Mouse (Mus musculus) liver, embryonic 14.5 days (tissue): Measurements from ENCODE around the gene Esrrb. TPM values are rescaled to one million over a fixed set of nuclear protein-coding genes. Genes with fewer than 3 reads are reported as not detected.

Experiments used
- ATAC-seq: fragments of 200-750 bp; cut with Nextera tagmentation; 2 replicates; pipeline ENCODE4 v1.8.0; 2017; ENCODE audit warnings: moderate number of reproducible peaks, mild to moderate bottlenecking, moderate library complexity; ENCODE audit not compliant: insufficient read depth
- DNase-seq, 3 experiments: peaks; one replicate each; pipeline ENCODE4 v3.0.0-alpha.2; 2012 to 2013; ENCODE audit warnings: low read depth in 3 of 3, low spot score in 3 of 3
- H3K27ac ChIP-seq: fragments of 300-500 bp; sonication (generic); 2 replicates; pipeline ENCODE4 v1.5.1; 2014; ENCODE audit warnings: moderate library complexity, mild to moderate bottlenecking, control low read depth, inconsistent platforms
- H3K27me3 ChIP-seq: fragments of 300-500 bp; sonication (generic); 2 replicates; pipeline ENCODE4 v1.6.1; 2014; ENCODE audit warnings: mild to moderate bottlenecking, low read length, moderate library complexity; ENCODE audit not compliant: control insufficient read depth, insufficient read depth
- H3K36me3 ChIP-seq: fragments of 300-500 bp; sonication (generic); replicated peaks from 2 replicates; pipeline ENCODE4 v1.6.1; 2014; ENCODE audit warnings: low read depth; ENCODE audit not compliant: control insufficient read depth, insufficient read depth
- H3K4me1 ChIP-seq, 2 experiments: fragments of 200-500 bp in 1 of 2; fragments of 300-500 bp in 1 of 2; sonication (generic) in 1 of 2; replicated peaks; 2 replicates each; pipeline ENCODE4 v1.6.1; 2012 to 2014; ENCODE audit warnings: antibody characterized with exemption in 1 of 2, inconsistent platforms in 1 of 2, low read length in 1 of 2; ENCODE audit not compliant: control insufficient read depth in 2 of 2, insufficient read depth in 2 of 2
- H3K4me2 ChIP-seq: fragments of 300-500 bp; sonication (generic); 2 replicates; pipeline ENCODE4 v1.6.1; 2014; ENCODE audit warnings: low read depth, mild to moderate bottlenecking, control low read depth, moderate library complexity
- H3K4me3 ChIP-seq, 2 experiments: fragments of 200-500 bp in 1 of 2; fragments of 300-500 bp in 1 of 2; sonication (generic) in 1 of 2; 2 replicates each; pipeline ENCODE4 v1.5.1; 2012 to 2014; ENCODE audit warnings: low read depth in 2 of 2, low read length in 2 of 2, mild to moderate bottlenecking in 2 of 2, control low read depth in 1 of 2, inconsistent platforms in 1 of 2, moderate library complexity in 1 of 2; ENCODE audit not compliant: insufficient read depth in 1 of 2
- H3K9ac ChIP-seq: fragments of 300-500 bp; sonication (generic); replicated peaks from 2 replicates; pipeline ENCODE4 v1.6.1; 2014; ENCODE audit warnings: mild to moderate bottlenecking, control low read depth, moderate library complexity
- H3K9me3 ChIP-seq: fragments of 300-500 bp; sonication (generic); 2 replicates; pipeline ENCODE4 v1.6.1; 2016; ENCODE audit warnings: low read length, mixed read lengths; ENCODE audit not compliant: control insufficient read depth
- CTCF ChIP-seq: IDR thresholded peaks from 2 replicates; pipeline ENCODE4 v1.5.1; 2016; ENCODE audit warnings: antibody characterized with exemption, low read depth, control low read depth
- EP300 ChIP-seq: IDR thresholded peaks from 2 replicates; pipeline ENCODE4 v1.6.1; 2016; ENCODE audit warnings: antibody characterized with exemption, low read depth
- WGBS: fragments of 180-500 bp; shearing (Covaris S2); extraction: QIAGEN DNeasy Blood & Tissue Kit; methylation state at CpG from one replicate; pipeline ENCODE4 v1.1.7; 2014; ENCODE audit not compliant: insufficient replicate concordance; 5-methylcytosine and 5-hydroxymethylcytosine counted together
- polyA plus RNA-seq, 2 experiments: library from polyadenylated mRNA; depleted of rRNA in 1 of 2; stranded (reverse) in 1 of 2; unstranded in 1 of 2; fragments of >200 nt; fragmentation: Nextera tagmentation in 1 of 2; extraction: Ambion mirVana in 1 of 2; gene quantifications; 2 replicates each; pipeline versions ENCODE4 v1.2.1 to v1.2.3; 2012 to 2014

The Esrrb gene
- polyA plus RNA-seq, 2 experiments: 0.03 to 0.09 TPM

DNA sequence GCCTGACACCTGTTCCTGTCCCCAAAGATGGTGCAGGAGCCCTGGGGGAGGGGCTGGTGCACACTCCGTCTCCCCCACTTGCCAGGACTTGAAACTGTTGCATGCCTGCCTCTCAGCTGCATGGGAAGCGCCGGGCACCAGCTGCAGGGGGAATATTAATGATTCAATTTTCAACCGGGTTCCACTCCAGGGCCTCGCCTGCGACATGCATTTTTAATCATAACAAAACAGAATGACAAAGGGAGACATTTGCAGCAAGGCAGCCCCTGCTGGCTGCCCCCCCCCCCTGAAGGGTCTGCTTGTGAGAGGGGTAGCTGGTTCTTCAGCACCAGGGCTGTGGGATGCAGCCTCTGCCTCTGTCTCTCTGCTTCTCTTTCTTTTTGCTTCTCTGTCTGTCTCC, 22.9 kb downstream of the Esrrb start:
- ATAC-seq (no peak), DNase-seq (no peak)
- no peaks in the 10 kb centered on the region for H3K9me3 ChIP-seq
- H3K27me3 ChIP-seq: no peaks in the 10 kb centered on the region
- no peak overlapping the region for H3K4me3 ChIP-seq
- 48% methylated on average over 6 of the region's 6 CpGs for WGBS
- H3K4me2 ChIP-seq: no peak overlapping the region
- H3K36me3 ChIP-seq: no peaks in the 10 kb centered on the region
- H3K9ac ChIP-seq: no peak overlapping the region
- H3K27ac ChIP-seq: no peak overlapping the region
- TF ChIP-seq EP300: no peak
- no peak for TF ChIP-seq CTCF
- no peaks in the 10 kb centered on the region for H3K4me1 ChIP-seq

GRCm38 (mm10) chr12:86387671-86388270, 26.9 kb downstream of the Esrrb start:
- WGBS: 62% methylated on average over 10 of the region's 10 CpGs
- Histone ChIP-seq H3K9ac (no peak overlapping the region), H3K27me3 (no peaks in the 10 kb centered on the region), H3K4me3 (no peak overlapping the region), H3K4me2 (no peak overlapping the region), H3K9me3 (no peaks in the 10 kb centered on the region), H3K36me3 (no peaks in the 10 kb centered on the region), H3K27ac (no peak overlapping the region), H3K4me1 (no peaks in the 10 kb centered on the region)
- no peak for DNase-seq
- TF ChIP-seq CTCF: no peak
- no peak for TF ChIP-seq EP300
- no peak for ATAC-seq

- no peak overlapping the region for H3K9ac ChIP-seq
- no peak for DNase-seq
- H3K27ac ChIP-seq: no peak overlapping the region
- H3K4me1 ChIP-seq: no peaks in the 10 kb centered on the region
- no peaks in the 10 kb centered on the region for H3K9me3 ChIP-seq
- H3K27me3 ChIP-seq: no peaks in the 10 kb centered on the region
- no peak overlapping the region for H3K4me2 ChIP-seq
- no peaks in the 10 kb centered on the region for H3K36me3 ChIP-seq
- 52% methylated on average over 12 of the region's 12 CpGs for WGBS
- TF ChIP-seq EP300 (no peak), CTCF (no peak)
- no peak for ATAC-seq
- H3K4me3 ChIP-seq: no peak overlapping the region
Observed at GRCm38 (mm10) chr12:86394773-86395172, 33.9 kb downstream of the Esrrb start.

DNA sequence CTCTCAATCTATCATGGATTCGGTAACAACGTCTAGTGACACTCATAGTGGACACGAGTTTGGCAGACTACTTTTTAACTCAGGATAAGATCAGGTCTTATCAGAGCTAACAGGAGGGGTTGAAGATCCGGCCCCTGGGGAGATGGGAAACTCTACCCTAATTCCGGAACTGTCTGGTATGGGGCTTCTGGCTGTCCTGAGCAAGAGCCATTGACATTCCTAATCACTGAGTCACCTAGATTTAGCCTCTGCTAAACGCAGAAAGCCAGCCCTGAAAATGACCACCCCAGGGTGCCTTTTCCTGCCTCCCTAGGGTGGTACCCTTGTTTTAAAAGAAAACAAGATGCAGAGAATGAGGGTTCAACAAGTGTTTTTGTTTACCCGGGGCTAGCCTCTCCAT, 34.4 kb downstream of the Esrrb start:
- WGBS: 25% methylated on average over 7 of the region's 7 CpGs
- Histone ChIP-seq H3K27me3 (no peaks in the 10 kb centered on the region), H3K9ac (no peak overlapping the region), H3K4me2 (no peak overlapping the region), H3K4me1 (no peaks in the 10 kb centered on the region), H3K9me3 (no peaks in the 10 kb centered on the region), H3K4me3 (no peak overlapping the region), H3K27ac (no peak overlapping the region), H3K36me3 (no peaks in the 10 kb centered on the region)
- no peak for ATAC-seq
- no peak for DNase-seq
- no peak for TF ChIP-seq CTCF
- no peak for TF ChIP-seq EP300

DNA sequence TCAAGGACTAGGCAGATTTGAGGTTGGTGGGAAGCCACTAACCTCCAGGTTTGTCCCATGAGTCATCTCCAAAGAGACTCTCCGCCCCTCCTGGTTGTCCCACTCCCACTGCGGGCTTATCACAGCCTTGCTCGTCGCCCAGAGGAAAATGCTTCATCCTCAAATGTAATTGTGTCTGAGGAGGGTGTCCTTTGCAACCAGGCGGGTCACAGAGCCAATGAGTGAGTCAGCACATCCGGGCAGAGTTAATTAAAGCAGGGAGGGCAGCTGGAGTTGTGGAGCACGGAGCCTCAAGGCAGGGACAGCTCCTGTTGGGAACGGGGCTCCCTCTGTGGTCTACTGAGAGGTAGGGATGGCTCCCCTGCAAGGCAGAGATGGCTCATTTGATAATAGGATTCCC, 37.8 kb downstream of the Esrrb start:
- Histone ChIP-seq H3K4me3 (no peak overlapping the region), H3K9me3 (no peaks in the 10 kb centered on the region), H3K27me3 (peaks cover 4% of the 10 kb centered on the region; the same call in 1 of the 2 replicates), H3K27ac (no peak overlapping the region), H3K36me3 (no peaks in the 10 kb centered on the region), H3K9ac (no peak overlapping the region), H3K4me2 (no peak overlapping the region), H3K4me1 (no peaks in the 10 kb centered on the region)
- ATAC-seq (no peak), DNase-seq (no peak)
- TF ChIP-seq EP300 (no peak), CTCF (no peak)
- 4% methylated on average over 8 of the region's 8 CpGs for WGBS
